Mouse (Mus musculus) colon, adult 2 months (tissue): ENCODE measurements around the gene Gm13288. TPM values are rescaled to one million over a fixed set of nuclear protein-coding genes. Genes with fewer than 3 reads are reported as not detected.

Source experiments
- polyA plus RNA-seq: library from polyadenylated mRNA; depleted of rRNA; stranded (reverse); fragments of >200 nt; gene quantifications from 2 replicates; pipeline ENCODE4 v1.2.3, GENCODE M21; 2012; rRNA removed

The Gm13288 gene
- polyA plus RNA-seq, result not detected in 2 replicates

DNA sequence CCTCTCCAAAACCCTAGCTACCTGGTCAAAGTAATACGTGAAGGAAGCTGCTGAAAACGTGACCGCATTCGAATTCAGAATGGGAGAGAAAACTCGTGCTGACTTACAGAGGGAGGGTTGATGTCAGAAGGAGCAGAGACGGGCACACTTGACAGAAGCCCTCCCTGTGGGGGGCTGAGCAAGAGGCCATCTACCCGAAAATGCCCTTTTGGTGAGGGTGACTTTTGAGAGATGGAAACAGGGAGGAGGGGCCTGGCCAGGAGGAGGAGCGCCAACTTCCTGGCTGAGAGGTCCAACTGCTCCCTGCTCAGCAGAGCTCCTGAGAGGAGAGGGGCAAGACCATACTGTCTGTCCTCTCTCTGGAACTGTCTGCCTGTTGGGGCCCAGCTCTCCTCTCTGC, at the start of gene Gm13288:
TSS of gene Gm13288 (plus strand) at position 301 of the 400 bp plus-strand sequence.

DNA sequence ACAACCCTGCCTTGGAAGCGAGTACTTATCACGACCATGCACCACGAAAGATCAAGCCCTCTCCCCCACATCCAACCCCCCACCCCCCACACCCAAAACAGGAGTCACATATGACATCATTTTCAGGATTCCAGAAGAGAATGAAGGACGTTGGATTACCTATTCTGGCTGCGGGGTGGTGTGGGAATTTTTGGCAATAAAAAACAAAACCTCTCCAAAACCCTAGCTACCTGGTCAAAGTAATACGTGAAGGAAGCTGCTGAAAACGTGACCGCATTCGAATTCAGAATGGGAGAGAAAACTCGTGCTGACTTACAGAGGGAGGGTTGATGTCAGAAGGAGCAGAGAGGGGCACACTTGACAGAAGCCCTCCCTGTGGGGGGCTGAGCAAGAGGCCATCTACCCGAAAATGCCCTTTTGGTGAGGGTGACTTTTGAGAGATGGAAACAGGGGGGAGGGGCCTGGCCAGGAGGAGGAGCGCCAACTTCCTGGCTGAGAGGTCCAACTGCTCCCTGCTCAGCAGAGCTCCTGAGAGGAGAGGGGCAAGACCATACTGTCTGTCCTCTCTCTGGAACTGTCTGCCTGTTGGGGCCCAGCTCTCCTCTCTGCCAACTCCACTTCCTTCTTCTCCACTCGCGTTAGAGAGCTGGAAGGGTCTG, 45.6 kb upstream of the Gm13288 start, which contains the start of gene Gm13283:
TSS of gene Gm13283 (plus strand) at position 510 of the 659 bp plus-strand sequence.

DNA sequence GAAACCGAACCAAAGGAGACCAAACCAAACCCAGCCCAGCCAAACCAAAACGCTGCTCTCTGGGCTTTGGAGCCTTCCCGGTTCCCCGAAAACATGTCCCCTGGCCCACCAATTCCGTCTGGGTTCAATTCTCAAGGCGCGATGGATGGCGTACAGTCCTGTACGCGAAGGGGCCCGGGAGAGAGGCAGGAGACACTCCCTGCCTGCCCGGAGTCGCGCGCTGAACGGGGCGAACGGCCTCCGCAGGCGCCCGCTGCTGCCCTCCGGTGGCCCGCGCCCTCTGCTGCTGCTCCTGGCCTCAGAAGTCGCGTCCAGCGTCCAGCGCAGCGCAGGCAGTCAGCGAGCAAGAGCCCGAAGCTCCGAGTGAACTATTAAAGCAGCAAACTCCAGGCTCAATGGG, 31.8 kb upstream of the Gm13288 start, which contains the start of gene Gm13290:
TSS of gene Gm13290 (plus strand) at position 301 of the 400 bp plus-strand sequence.

DNA sequence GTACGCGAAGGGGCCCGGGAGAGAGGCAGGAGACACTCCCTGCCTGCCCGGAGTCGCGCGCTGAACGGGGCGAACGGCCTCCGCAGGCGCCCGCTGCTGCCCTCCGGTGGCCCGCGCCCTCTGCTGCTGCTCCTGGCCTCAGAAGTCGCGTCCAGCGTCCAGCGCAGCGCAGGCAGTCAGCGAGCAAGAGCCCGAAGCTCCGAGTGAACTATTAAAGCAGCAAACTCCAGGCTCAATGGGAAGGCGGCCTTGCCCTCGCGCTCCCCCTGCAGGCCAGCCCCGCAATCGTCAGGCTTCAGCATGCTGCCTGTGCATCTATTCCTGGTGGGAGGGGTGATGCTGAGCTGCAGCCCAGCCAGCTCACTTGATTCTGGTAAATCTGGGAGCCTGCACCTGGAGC, 28.7 kb upstream of the Gm13288 start, which contains the start of gene Gm13289:
TSS of gene Gm13289 (plus strand) at position 301 of the 400 bp plus-strand sequence.

DNA sequence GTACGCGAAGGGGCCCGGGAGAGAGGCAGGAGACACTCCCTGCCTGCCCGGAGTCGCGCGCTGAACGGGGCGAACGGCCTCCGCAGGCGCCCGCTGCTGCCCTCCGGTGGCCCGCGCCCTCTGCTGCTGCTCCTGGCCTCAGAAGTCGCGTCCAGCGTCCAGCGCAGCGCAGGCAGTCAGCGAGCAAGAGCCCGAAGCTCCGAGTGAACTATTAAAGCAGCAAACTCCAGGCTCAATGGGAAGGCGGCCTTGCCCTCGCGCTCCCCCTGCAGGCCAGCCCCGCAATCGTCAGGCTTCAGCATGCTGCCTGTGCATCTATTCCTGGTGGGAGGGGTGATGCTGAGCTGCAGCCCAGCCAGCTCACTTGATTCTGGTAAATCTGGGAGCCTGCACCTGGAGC, 25.8 kb upstream of the Gm13288 start, which contains the start of gene Gm13272:
TSS of gene Gm13272 (plus strand) at position 301 of the 400 bp plus-strand sequence.

DNA sequence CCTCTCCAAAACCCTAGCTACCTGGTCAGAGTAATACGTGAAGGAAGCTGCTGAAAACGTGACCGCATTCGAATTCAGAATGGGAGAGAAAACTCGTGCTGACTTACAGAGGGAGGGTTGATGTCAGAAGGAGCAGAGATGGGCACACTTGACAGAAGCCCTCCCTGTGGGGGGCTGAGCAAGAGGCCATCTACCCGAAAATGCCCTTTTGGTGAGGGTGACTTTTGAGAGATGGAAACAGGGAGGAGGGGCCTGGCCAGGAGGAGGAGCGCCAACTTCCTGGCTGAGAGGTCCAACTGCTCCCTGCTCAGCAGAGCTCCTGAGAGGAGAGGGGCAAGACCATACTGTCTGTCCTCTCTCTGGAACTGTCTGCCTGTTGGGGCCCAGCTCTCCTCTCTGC, 23.5 kb upstream of the Gm13288 start, which contains the start of gene Ifnz:
TSS of gene Ifnz (plus strand) at position 301 of the 400 bp plus-strand sequence.

DNA sequence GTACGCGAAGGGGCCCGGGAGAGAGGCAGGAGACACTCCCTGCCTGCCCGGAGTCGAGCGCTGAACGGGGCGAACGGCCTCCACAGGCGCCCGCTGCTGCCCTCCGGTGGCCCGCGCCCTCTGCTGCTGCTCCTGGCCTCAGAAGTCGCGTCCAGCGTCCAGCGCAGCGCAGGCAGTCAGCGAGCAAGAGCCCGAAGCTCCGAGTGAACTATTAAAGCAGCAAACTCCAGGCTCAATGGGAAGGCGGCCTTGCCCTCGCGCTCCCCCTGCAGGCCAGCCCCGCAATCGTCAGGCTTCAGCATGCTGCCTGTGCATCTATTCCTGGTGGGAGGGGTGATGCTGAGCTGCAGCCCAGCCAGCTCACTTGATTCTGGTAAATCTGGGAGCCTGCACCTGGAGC, 19.9 kb upstream of the Gm13288 start, which contains the start of gene Gm13276:
TSS of gene Gm13276 (plus strand) at position 301 of the 400 bp plus-strand sequence.

DNA sequence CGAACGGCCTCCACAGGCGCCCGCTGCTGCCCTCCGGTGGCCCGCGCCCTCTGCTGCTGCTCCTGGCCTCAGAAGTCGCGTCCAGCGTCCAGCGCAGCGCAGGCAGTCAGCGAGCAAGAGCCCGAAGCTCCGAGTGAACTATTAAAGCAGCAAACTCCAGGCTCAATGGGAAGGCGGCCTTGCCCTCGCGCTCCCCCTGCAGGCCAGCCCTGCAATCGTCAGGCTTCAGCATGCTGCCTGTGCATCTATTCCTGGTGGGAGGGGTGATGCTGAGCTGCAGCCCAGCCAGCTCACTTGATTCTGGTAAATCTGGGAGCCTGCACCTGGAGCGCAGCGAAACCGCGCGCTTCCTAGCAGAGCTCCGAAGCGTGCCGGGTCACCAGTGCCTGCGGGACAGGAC, 16.9 kb upstream of the Gm13288 start, which contains the start of gene Gm13277:
TSS of gene Gm13277 (plus strand) at position 231 of the 400 bp plus-strand sequence.

DNA sequence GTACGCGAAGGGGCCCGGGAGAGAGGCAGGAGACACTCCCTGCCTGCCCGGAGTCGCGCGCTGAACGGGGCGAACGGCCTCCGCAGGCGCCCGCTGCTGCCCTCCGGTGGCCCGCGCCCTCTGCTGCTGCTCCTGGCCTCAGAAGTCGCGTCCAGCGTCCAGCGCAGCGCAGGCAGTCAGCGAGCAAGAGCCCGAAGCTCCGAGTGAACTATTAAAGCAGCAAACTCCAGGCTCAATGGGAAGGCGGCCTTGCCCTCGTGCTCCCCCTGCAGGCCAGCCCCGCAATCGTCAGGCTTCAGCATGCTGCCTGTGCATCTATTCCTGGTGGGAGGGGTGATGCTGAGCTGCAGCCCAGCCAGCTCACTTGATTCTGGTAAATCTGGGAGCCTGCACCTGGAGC, 14.1 kb upstream of the Gm13288 start, which contains the start of gene Gm13278:
TSS of gene Gm13278 (plus strand) at position 301 of the 400 bp plus-strand sequence.

DNA sequence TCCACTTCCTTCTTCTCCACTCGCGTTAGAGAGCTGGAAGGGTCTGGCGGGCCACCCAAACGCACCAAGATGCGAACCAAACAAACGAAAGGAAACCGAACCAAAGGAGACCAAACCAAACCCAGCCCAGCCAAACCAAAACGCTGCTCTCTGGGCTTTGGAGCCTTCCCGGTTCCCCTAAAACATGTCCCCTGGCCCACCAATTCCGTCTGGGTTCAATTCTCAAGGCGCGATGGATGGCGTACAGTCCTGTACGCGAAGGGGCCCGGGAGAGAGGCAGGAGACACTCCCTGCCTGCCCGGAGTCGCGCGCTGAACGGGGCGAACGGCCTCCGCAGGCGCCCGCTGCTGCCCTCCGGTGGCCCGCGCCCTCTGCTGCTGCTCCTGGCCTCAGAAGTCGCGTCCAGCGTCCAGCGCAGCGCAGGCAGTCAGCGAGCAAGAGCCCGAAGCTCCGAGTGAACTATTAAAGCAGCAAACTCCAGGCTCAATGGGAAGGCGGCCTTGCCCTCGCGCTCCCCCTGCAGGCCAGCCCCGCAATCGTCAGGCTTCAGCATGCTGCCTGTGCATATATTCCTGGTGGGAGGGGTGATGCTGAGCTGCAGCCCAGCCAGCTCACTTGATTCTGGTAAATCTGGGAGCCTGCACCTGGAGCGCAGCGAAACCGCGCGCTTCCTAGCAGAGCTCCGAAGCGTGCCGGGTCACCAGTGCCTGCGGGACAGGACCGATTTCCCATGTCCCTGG, 11.2 kb upstream of the Gm13288 start, which contains the start of gene Gm13275:
TSS of gene Gm13275 (plus strand) at position 552 of the 740 bp plus-strand sequence.

DNA sequence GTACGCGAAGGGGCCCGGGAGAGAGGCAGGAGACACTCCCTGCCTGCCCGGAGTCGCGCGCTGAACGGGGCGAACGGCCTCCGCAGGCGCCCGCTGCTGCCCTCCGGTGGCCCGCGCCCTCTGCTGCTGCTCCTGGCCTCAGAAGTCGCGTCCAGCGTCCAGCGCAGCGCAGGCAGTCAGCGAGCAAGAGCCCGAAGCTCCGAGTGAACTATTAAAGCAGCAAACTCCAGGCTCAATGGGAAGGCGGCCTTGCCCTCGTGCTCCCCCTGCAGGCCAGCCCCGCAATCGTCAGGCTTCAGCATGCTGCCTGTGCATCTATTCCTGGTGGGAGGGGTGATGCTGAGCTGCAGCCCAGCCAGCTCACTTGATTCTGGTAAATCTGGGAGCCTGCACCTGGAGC, 8.2 kb upstream of the Gm13288 start, which contains the start of gene Gm13279:
TSS of gene Gm13279 (plus strand) at position 301 of the 400 bp plus-strand sequence.

DNA sequence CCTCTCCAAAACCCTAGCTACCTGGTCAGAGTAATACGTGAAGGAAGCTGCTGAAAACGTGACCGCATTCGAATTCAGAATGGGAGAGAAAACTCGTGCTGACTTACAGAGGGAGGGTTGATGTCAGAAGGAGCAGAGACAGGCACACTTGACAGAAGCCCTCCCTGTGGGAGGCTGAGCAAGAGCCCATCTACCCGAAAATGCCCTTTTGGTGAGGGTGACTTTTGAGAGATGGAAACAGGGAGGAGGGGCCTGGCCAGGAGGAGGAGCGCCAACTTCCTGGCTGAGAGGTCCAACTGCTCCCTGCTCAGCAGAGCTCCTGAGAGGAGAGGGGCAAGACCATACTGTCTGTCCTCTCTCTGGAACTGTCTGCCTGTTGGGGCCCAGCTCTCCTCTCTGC, 6.0 kb upstream of the Gm13288 start, which contains the start of gene Gm13285:
TSS of gene Gm13285 (plus strand) at position 301 of the 400 bp plus-strand sequence.

DNA sequence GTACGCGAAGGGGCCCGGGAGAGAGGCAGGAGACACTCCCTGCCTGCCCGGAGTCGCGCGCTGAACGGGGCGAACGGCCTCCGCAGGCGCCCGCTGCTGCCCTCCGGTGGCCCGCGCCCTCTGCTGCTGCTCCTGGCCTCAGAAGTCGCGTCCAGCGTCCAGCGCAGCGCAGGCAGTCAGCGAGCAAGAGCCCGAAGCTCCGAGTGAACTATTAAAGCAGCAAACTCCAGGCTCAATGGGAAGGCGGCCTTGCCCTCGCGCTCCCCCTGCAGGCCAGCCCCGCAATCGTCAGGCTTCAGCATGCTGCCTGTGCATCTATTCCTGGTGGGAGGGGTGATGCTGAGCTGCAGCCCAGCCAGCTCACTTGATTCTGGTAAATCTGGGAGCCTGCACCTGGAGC, 2.4 kb upstream of the Gm13288 start, which contains the start of gene Gm13287:
TSS of gene Gm13287 (plus strand) at position 301 of the 400 bp plus-strand sequence.

DNA sequence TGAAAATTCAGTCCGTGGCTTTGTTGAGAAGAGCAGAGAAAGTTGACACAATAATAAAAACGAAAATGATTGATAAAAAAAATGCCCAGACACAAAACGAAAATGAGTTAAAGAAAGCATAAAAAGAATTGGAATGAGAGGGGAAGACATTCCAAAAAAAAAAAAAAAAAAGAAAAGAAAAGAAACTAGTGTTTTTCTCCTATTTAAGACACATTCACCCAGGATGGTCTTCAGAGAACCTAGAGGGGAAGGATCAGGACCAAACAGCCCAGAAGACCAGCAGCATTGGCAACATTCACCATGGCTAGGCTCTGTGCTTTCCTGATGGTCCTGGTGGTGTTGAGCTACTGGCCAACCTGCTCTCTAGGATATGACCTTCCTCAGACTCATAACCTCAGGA, 10.6 kb downstream of the Gm13288 start, which contains the start of gene Ifna7:
TSS of gene Ifna7 (plus strand) at position 301 of the 400 bp plus-strand sequence.

DNA sequence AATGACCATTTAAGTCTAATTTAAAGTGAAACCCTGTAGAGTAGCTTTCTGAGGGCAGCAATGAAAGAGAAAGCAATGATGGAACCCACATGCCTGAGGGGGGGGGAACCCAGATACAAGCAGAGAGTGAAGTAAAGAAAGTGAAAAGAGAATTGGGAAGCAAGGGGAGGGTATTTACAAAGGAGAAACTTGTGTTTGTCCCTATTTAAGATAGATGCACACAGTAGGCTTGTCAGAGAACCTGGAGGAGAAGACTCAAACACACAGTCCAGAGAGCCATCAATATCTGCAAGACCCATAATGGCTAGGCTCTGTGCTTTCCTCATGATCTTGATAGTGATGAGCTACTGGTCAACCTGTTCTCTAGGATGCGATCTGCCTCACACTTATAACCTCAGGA, 14.3 kb downstream of the Gm13288 start, which contains the start of gene Ifna11:
TSS of gene Ifna11 (plus strand) at position 301 of the 400 bp plus-strand sequence.

DNA sequence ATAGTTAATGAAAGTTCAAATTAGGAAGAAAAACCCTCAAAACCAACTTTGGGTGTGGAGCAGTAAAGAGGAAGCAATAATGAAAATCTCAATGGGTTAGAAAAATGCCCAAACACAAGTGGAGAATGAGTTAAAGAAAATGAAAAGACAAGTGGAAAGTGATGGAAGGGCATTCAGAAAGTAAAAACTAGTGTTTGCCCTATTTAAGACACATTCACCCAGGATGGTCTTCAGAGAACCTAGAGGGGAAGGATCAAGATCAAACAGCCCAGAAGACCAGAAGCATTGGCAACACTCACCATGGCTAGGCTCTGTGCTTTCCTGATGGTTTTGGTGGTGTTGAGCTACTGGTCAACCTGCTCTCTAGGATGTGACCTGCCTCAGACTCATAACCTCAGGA, 21.8 kb downstream of the Gm13288 start, which contains the start of gene Ifna6:
TSS of gene Ifna6 (plus strand) at position 301 of the 400 bp plus-strand sequence.

DNA sequence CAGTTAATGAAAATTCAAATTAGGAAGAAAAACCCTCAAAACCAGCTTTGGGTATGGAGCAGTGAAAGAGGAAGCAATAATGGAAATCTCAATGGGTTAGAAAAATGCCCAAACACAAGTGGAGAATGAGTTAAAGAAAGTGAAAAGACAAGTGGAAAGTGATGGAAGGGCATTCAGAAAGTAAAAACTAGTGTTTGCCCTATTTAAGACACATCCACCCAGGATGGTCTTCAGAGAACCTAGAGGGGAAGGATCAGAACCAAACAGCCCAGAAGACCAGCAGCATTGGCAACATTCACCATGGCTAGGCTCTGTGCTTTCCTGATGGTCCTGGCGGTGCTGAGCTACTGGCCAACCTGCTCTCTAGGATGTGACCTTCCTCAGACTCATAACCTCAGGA, 29.9 kb downstream of the Gm13288 start, which contains the start of gene Ifna5:
TSS of gene Ifna5 (plus strand) at position 301 of the 400 bp plus-strand sequence.

DNA sequence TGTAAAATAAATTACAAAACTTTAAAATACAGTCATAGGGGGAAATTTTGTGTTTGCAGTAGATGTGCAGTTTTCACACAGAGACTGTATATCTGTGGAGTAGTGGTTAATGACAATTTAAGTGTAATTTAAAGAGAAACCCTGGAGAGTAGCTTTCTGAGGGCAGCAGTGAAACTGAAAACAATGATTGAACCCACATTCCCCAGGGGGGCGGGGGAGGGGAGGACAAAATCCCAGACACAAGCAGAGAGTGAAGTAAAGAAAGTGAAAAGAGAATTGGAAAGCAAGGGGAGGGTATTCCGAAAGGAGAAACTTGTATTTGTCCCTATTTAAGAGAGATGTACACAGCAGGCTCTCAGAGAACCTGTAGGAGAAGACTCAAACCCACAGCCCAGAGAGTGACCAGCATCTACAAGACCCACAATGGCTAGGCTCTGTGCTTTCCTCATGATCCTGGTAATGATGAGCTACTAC, 36.1 kb downstream of the Gm13288 start, which contains the start of gene Ifna4:
TSS of gene Ifna4 (plus strand) at position 424 of the 474 bp plus-strand sequence.

DNA sequence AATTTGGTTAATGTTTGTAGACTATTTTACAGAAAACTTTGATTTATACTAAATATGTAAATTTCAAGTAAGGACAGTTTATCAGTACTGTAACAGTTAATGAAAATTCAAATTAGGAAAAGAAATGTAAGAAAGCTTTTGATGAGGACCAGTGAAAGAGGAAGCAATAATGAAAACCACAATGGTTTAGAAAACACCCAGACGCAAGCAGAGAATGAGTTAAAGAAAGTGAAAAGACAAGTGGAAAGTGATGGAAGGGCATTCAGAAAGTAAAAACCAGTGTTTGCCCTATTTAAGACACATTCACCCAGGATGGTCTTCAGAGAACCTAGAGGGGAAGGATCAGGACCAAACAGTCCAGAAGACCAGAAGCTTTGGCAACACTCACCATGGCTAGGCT, 44.4 kb downstream of the Gm13288 start, which contains the start of gene Ifna1:
TSS of gene Ifna1 (plus strand) at position 390 of the 400 bp plus-strand sequence.

